Mouse (Mus musculus) adrenal gland, postnatal 25 days (tissue): ENCODE results near the gene Muc15. TPM values are rescaled to one million over a fixed set of nuclear protein-coding genes. Genes with fewer than 3 reads are reported as not detected.

Experiments used
- DNase-seq: peaks from one replicate; pipeline ENCODE4 v3.0.0; 2021; ENCODE audit warnings: mixed read lengths
- long read RNA-seq: library from polyadenylated mRNA; stranded (forward); transcript quantifications from one replicate; pipeline ENCODE4 v2.0.0, GENCODE M21; 2021
- total RNA-seq: library from RNA; stranded (reverse); gene quantifications from 2 replicates; pipeline ENCODE4 v1.2.3, GENCODE M21; 2021

Gene Muc15
- not detected in 2 replicates for total RNA-seq
- long read RNA-seq = 0 reads

DNA sequence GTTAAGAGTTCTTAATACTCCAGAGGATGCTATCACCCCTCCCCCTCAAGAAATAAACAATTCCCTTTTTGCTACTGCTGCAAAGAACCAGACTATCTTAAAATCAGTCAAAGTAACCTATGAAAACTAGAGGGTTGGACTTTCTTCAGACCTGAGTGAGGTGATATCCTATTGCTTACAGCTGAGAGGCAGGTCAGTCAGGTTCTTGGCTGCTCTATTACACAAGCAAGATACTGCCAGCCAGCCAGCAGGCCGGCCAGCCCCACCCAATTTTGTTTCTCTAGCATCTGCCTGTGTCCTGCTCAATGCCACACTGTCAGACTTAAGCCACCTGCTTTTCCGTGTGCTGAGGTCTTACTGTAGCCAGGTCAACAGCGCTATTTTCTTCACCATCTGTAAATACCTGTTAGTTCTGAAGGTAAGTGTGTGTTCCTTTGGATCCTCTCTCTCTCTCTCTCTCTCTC, at the start of gene Muc15:
Gene Muc15 (plus strand): TSS at position 51 of the 464 bp plus-strand sequence.
- no peak for DNase-seq

DNA sequence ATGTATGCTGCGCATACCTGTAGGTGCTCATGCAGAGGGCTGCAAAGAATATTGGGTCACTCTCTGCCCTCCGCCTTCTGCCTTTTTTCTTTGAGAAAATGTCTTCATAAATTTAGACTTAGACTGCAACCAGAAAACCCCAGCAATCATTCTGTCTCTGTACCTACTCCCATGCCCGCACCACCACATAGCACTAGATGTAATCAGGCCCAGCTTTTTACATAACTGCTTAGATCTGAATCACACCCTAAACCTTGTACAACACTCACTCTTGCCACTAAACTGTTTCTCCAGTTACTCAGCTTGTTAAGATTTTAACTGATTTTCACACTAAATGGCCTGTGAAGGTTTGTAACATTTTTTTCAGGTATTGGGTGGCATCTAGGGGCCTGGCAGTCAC, 11.7 kb upstream of the Muc15 start:
- no peak for DNase-seq

DNA sequence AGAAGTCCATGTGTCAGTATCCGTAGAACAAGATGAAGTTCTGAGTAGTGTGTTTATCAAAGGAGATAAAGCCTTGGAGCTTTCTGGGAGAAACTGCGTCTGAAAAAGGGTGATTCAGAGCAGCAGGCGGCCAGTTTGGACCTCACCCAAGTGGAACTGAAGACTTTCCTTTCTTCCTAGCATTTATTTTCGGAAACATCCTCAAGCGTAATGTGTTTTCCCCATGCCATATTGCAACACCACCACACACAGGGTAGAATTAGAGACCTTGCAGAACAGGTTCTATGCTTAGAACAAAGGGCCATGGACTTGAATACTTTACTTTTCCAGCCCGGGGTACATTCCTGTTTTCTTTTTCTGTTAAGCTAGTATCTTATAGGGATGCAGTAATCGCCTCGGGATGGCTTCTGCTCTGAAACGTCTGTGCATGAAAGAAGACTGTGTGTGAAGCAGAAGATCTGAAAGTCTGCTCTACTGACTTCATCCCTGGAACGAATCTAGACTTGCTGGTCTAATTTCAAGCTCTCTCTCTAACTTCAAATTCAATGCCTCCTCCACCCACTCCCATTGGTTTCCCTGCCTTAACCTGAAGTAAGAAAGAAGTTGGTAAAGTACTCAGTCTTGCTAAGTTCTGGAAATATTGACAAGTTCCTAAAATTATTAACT, 11.0 kb upstream of the Muc15 start:
- peak; percentile 4 for DNase-seq

DNA sequence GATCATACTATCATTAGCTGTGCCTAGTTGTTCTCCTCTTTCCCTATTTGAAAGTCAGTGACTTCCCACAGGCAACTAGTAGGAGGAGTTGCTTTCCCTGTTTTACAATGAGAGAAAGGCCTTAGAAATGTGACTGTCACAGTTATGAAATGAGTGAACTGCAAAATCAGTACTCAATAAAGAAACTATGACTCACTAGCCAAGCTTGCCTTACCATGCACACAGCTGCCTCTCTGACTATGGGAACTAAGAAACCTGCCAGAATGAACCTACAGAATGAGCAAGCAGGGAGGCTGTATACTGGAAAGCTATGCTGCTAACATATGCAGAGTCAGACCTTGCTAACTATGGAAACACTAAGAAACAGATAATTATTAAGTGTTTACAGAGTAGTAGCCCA, 2.1 kb upstream of the Muc15 start:
- DNase-seq = no peak

DNA sequence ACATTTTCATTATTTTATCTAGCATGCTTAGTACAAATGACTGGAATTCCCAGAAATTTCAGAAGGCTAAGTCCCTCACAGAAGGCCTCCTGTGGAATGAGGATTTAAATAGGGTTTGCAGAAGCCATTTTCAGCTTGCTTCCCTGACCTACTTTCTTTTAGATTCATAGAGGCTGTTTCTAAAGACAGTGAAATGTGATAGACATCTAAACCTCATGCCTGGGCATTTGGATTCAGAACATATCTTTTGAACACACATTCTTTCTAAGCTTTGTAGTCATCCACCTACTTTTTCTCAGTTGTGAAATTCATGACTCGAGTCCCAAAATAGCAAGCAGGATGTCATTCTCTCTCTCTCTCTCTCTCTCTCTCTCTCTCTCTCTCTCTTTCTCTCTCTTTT, 1.1 kb downstream of the Muc15 start:
- no peak for DNase-seq

DNA sequence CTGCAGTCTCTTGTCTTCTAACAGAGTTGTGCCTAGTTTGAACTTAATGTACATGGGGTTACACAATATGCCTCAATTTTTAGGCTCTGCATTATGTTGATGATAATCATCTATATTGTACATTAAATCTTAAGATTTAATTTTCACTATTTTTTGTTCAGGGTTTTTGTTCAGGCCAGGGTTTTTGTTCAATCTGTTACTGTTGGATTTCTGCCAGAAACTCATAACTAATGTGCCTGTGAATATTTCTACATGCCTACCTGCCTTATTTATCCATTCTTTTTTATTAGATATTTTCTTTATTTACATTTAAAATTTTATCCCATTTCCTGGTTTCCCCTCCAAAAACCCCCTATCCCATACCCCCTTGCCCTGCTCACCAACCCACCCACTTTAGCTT, 5.0 kb downstream of the Muc15 start:
- DNase-seq = no peak

DNA sequence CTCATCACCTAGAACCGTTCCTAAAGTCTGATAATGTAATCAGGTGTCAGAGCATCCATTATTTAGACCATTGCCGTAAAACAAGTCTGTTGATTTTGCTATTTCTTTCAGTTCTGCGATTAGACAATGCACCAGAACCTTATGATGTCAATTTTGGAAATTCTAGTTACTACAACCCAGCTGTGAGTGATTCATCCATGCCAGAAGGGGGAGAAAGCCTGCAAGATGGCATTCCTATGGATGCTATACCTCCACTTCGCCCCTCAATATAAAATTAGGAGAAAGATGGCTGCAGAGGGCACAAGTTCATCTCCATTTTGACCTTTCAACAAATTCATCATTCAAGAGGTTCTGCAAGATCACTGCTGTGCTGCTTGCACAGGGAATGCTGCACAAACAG, 16.1 kb downstream of the Muc15 start:
- DNase-seq = no peak

DNA sequence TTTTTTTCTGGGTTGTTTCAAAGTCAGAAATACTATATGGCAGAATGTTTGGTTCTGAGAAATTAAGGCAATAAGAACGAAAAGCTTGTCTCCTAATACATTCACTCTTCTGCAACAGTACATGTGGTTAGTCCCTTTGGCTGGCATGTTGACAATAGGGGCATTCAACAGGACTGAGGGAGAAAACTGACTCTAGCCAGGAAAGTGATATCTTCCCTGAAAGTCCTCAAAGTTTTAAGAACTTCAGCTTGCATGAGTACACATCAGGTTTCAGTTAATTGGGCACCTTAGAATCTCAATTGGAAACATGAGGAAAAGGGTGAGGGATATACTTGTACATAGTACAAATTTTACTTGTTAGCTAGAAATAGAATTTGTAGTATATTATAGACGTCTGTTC, 16.8 kb downstream of the Muc15 start:
- no peak for DNase-seq

DNA sequence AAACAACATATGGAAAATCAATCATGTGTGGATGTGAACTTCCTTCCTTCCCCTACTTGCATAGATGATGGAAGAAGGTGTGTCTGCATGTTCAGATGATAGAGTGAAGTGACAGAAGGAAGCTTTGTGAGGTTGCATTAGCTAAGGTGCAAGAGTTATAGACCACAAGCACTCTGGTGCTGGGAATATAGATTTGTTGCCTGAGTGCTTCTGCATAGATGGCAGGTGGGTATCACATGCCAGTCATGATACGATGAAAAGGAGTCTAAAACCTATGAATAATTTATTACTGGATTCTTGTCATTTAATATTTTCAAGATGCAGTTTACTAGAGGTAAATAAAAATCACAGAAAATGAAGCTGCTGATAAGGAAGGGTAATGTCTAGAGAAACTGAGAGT, 18.6 kb downstream of the Muc15 start:
- no peak for DNase-seq

DNA sequence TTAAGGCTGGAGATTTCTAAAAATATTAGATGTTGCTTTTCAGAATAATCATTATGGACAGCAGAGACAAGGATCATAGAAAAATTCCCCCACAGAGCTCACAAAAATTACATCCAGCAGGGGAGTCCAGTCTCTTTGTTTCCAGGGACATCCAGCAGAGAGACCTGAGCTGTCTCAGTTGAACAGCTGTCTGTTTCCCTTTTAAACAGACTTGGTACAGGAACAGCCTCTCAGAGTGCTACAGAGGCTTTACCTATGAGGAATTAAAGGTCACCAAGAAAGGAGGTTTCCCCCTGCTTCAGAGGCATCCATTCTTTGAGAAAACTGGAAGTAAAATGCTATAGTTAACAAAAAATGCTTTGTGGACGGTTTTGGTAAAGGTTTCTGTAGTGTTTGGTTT, 19.4 kb downstream of the Muc15 start:
- no peak for DNase-seq

DNA sequence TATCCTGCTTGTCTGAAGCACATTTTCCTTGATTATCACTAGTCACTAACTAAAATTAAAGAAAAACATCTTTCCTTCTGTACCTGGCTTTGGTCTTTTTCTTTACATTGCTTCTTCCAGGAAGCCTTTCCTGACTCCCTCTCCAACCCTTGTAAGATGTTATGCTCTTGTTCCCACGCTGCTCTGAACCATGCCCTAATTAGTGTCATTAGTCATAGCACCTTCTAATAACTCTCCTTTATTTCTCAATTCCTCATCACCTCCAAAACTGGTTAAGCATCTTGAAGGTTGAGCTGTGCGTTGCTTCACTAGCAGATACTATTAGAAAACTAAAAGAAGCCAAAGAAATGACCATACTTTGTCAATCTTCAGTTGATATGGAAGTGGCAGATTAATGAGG, 36.4 kb downstream of the Muc15 start:
- no peak for DNase-seq

DNA sequence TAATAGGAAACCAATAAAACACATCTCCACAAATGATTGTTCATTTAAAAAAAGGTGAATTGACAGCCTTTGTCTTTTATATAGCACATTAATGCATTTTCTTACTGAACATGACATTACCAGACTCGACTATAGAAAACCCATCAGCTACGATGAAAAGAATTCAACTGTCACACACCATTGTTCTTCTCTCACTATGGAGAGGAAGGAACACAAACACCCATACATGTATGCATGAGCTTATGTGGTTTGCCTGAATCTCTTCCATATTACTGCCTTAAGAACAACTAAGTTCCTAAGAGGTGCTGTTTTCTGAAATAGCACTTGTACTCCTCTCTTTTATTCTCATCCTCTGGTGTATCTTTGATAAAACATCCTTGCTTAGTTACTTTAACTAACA, 38.3 kb downstream of the Muc15 start:
- DNase-seq = no peak

DNA sequence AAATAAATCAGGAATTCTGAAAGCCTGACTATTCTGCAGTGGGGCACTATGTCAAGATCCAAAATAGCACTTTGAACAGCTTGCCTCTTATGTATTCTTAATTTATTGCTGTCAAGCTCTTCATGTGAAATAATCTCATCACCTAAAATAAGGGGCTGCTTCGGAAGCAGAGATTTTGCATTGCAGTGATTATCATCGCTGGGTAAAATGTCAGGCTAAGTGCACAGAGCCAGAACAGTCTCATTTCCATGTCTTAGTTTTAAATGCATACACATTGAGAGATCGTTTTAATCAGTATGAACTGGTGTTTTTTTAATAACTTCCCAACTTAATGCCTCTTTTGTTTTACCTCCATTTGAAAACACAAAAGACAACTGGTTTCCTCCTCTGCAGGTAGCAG, 66.3 kb downstream of the Muc15 start:
- DNase-seq = no peak

Other genes starting within 250 kb of the Muc15 start
- gene Slc5a12, start 124.0 kb upstream of the Muc15 start, total RNA-seq = not detected in 2 replicates
- 0.12 TPM in 1 of 2 replicates, not detected in the other for gene Ano3, start 229.6 kb downstream of the Muc15 start, total RNA-seq